Mouse (Mus musculus): ENCODE results near the gene Prpsap1. TPM values are rescaled to one million over a fixed set of nuclear protein-coding genes. Genes with fewer than 3 reads are reported as not detected.
"Not testable (repeated sequence)": the region's sequence is repeated elsewhere in the genome, so short reads cannot be mapped to it uniquely, and the experiment has no call there.

Prpsap1 gene
- polyA plus RNA-seq, 1 experiment: not detected

DNA sequence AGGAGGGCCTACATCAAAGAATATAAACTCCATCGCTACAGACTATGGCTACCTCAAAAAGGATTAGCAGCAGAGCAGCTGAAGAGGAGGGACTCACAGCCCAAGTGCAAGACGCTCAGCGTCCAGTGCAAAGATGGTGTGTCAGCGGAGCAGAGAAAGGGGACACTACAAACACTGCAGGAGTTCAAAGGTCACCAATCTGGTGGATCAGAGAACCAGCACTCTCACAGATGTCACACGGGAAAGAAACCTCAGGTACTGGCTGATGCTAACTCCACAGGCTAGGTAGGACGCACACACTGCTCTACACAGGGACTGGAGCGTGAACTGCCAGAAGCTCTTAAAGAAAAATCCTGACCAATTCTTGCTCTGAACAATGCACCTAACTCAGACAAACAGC lies 15.0 kb downstream of the Prpsap1 start:
- TF ChIP-seq POLR2A (IDR thresholded peaks at IDR 0.05; ENCODE audit: insufficient read depth, low read depth, low read length) (no peak), CTCF (IDR thresholded peaks at IDR 0.05; ENCODE audit: insufficient read depth, low read depth, low read length) (no peak)
- Histone ChIP-seq H3K4me1 (ENCODE audit: control insufficient read depth, insufficient read depth, low read length) (peaks cover 11% of the 10 kb centered on the region; the same call in 1 of the 2 replicates), H3K27ac (ENCODE audit: insufficient read depth, low read depth, low read length) (no peak overlapping the region), H3K4me3 (ENCODE audit: insufficient read depth, low read depth, low read length) (no peak overlapping the region)
- 89% methylated on average over 7 of the region's 7 CpGs for WGBS

DNA sequence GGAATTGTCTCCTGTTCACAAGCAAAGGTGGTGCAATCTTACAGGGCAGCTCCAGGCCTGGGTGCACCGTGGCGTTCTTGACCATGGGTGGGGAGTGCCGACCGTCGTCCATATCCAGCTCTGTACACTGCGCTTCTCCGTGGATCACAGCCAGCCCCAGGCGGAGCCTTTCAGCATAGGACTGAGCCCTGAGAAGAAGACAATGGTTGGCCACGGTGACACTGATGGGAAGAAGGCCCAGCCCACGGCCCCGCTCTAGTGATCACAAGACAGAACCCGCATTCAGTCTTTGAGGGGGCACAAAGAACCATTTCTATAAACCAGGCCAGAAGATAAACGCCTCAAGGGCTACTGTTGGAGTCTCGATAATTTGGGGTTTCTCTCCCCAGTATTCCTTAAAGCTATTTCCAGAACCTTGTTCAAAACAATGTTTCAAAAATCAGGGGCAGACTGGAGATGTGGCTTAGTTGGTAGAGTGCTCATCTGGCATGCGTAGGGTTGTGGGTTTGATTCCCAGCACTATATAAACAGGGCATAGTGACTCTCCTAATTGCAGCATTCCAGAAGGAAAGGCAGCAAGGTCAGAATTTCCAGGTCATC lies 16.7 kb downstream of the Prpsap1 start:
- H3K4me3 ChIP-seq (ENCODE audit: insufficient read depth, low read depth, low read length): no peak overlapping the region
- no peak for TF ChIP-seq POLR2A (IDR thresholded peaks at IDR 0.05; ENCODE audit: insufficient read depth, low read depth, low read length)
- no peak for TF ChIP-seq CTCF (IDR thresholded peaks at IDR 0.05; ENCODE audit: insufficient read depth, low read depth, low read length)
- WGBS: 56% methylated on average over 15 of the region's 15 CpGs
- peak overlapping the region; percentile 19; the same call in 1 of the 2 replicates for H3K27ac ChIP-seq (ENCODE audit: insufficient read depth, low read depth, low read length)
- peaks cover 11% of the 10 kb centered on the region; the same call in 1 of the 2 replicates for H3K4me1 ChIP-seq (ENCODE audit: control insufficient read depth, insufficient read depth, low read length)

DNA sequence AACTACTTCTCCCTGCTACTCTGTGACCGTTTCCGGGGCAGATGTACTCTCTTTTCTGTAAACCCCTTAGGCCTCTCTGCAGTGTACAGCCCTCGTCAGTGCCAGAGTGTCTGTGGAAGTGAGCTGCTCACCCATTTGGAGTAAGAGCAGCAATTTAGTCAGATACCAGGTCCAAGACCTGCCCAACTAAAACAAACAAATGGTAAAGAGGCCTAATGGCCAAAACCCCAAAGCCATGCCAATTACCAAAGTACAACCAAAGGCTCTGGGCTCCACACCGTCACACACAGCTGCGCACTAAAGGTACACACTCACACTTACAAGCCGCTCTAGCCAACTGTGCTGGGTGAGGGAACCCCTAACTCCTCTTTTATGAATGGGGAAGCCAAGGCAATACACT lies 17.3 kb downstream of the Prpsap1 start:
- H3K4me1 ChIP-seq (ENCODE audit: control insufficient read depth, insufficient read depth, low read length): peaks cover 11% of the 10 kb centered on the region; the same call in 1 of the 2 replicates
- H3K27ac ChIP-seq (ENCODE audit: insufficient read depth, low read depth, low read length): no peak overlapping the region
- WGBS: 79% methylated on average over 6 of the region's 6 CpGs
- no peak overlapping the region for H3K4me3 ChIP-seq (ENCODE audit: insufficient read depth, low read depth, low read length)
- TF ChIP-seq CTCF (IDR thresholded peaks at IDR 0.05; ENCODE audit: insufficient read depth, low read depth, low read length): no peak
- no peak for TF ChIP-seq POLR2A (IDR thresholded peaks at IDR 0.05; ENCODE audit: insufficient read depth, low read depth, low read length)

DNA sequence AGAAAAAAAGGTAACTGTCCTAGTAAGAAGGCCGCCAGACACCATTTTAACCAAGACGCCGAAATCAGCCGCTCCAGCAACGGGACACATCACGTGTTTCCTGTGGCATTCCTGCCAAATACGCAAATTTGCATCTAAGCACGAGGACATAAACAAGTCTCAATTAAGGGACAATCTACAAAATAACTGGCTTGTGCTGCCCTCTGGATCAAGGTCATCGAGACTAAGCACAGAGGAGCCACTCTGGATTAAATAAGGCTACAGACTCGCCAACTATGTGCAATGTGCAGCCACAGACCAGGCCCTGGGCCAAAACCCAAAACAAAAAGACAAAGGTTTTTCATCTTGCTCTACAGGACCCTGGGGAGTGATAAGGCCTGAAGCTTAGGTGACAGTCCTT lies 18.0 kb downstream of the Prpsap1 start:
- H3K4me3 ChIP-seq (ENCODE audit: insufficient read depth, low read depth, low read length): no peak overlapping the region
- WGBS: 60% methylated on average over 10 of the region's 10 CpGs
- peaks cover 13% of the 10 kb centered on the region for H3K4me1 ChIP-seq (ENCODE audit: control insufficient read depth, insufficient read depth, low read length)
- TF ChIP-seq POLR2A (IDR thresholded peaks at IDR 0.05; ENCODE audit: insufficient read depth, low read depth, low read length): no peak
- TF ChIP-seq CTCF (IDR thresholded peaks at IDR 0.05; ENCODE audit: insufficient read depth, low read depth, low read length): no peak
- peak overlapping the region; percentile 39 for H3K27ac ChIP-seq (ENCODE audit: insufficient read depth, low read depth, low read length)

DNA sequence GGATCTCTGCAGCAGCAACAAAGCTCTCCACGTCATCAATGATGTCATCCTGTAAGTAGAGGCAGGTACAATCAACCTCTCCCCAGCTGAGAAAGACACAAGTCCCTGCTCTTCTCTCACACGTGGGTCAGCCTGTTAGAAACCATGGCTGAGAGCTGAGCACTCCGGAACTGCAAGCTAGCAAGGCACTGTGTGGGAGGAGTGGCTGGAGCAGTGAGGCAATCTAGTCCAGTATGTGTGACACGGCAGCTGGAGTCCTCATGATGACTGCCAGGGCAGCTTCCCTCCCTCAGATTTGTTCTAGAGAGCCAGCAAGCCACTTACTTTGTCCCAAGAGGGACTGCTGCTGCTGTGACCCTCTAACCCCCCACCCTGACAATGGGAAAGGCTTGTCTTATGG lies 21.7 kb downstream of the Prpsap1 start:
- TF ChIP-seq POLR2A (IDR thresholded peaks at IDR 0.05; ENCODE audit: insufficient read depth, low read depth, low read length) (no peak), CTCF (IDR thresholded peaks at IDR 0.05; ENCODE audit: insufficient read depth, low read depth, low read length) (no peak)
- WGBS: 62% methylated on average over 4 of the region's 4 CpGs
- Histone ChIP-seq H3K4me3 (ENCODE audit: insufficient read depth, low read depth, low read length) (no peak overlapping the region), H3K27ac (ENCODE audit: insufficient read depth, low read depth, low read length) (no peak overlapping the region), H3K4me1 (ENCODE audit: control insufficient read depth, insufficient read depth, low read length) (peaks cover 17% of the 10 kb centered on the region)

DNA sequence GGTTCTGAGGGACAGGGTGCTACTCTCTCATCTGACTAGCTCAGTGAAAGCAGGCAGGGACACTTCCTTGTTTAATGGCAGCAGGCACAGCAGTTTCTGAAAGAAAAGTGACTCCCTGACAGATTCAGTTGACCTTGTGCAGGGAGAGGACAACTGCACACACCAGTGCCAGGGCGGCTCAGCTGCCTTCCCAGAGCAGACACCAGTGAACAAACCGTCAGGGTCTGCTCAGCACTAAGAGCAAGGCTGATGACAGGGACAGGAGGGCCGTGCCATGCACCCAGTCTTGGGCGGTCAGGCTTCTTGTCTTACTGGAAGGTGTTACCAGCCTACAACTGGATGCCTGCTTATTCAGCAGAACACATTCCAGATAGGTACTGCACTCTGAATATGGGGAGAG lies 23.1 kb downstream of the Prpsap1 start:
- peaks cover 17% of the 10 kb centered on the region for H3K4me1 ChIP-seq (ENCODE audit: control insufficient read depth, insufficient read depth, low read length)
- TF ChIP-seq POLR2A (IDR thresholded peaks at IDR 0.05; ENCODE audit: insufficient read depth, low read depth, low read length) (no peak), CTCF (IDR thresholded peaks at IDR 0.05; ENCODE audit: insufficient read depth, low read depth, low read length) (no peak)
- WGBS: 86% methylated on average over 4 of the region's 4 CpGs
- no peak overlapping the region for H3K4me3 ChIP-seq (ENCODE audit: insufficient read depth, low read depth, low read length)
- peak overlapping the region; percentile 42 for H3K27ac ChIP-seq (ENCODE audit: insufficient read depth, low read depth, low read length)

DNA sequence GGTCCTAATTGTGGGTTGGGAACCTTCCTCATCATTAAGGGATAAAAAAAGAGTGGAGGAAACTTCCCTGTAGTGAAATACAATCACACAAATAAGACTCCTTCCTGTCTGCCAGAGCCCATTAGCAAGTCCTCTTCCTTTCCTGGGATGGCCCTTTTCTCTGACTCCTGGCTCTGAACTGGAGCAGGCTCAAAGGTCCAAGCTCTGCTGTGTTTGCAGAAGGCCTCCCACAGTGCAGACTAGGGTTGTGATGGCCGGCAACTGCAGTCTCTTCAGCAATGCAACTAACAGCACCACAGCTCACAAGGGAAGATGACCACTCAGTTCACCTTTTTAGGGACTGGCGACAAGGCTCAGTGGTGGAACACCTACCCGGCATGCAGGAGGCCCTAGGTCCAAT lies 23.8 kb downstream of the Prpsap1 start:
- no peak for TF ChIP-seq CTCF (IDR thresholded peaks at IDR 0.05; ENCODE audit: insufficient read depth, low read depth, low read length)
- TF ChIP-seq POLR2A (IDR thresholded peaks at IDR 0.05; ENCODE audit: insufficient read depth, low read depth, low read length): no peak
- peaks cover 15% of the 10 kb centered on the region for H3K4me1 ChIP-seq (ENCODE audit: control insufficient read depth, insufficient read depth, low read length)
- 61% methylated on average over 3 of the region's 3 CpGs for WGBS
- no peak overlapping the region for H3K4me3 ChIP-seq (ENCODE audit: insufficient read depth, low read depth, low read length)
- peak overlapping the region; percentile 42 for H3K27ac ChIP-seq (ENCODE audit: insufficient read depth, low read depth, low read length)

DNA sequence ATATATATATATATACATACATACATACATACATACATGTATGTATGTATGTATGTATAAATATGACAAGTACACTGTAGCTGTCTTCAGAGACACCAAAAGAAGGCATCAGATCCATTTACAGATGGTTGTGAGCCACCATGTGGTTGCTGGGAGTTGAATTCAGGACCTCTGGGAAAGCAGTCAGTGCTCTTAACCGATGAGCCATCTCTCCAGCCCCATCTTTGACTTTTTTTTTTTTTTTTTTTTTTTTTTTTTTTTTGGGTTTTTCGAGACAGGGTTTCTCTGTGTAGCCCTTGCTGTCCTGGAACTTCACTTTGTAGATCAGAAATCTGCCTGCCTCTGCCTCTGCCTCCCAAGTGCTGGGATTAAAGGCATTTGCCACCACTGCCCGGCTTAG lies 25.7 kb downstream of the Prpsap1 start:
- WGBS: 85% methylated on average over 3 of the region's 3 CpGs
- H3K4me1 ChIP-seq (ENCODE audit: control insufficient read depth, insufficient read depth, low read length): peaks cover 16% of the 10 kb centered on the region
- H3K27ac ChIP-seq (ENCODE audit: insufficient read depth, low read depth, low read length); H3K4me3 ChIP-seq (ENCODE audit: insufficient read depth, low read depth, low read length): not testable (repeated sequence)

DNA sequence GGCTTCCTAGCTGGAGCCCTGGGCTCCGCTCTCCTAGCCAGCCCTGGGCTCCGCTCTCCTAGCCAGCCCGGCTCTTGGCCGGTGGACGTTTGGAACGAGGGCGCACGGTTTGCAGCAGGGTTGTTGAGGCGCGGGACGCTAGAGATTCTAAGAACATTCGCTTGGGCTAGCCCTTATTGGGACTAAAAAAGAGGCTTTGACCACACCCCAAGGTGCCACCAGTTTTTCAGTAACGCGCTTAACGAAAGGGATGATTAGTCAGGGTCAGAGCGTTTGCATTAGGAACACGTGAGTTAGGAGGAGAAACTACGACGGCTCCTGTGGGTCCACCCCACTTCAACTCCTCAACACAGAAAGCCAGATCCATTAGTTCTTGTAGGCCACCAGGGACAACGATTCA lies 27.9 kb downstream of the Prpsap1 start, which contains the start of gene Qrich2:
Gene Qrich2 (minus strand): TSS at position 101 of the 400 bp plus-strand sequence.
- Histone ChIP-seq H3K4me3 (ENCODE audit: insufficient read depth, low read depth, low read length) (no peak within 1 kb of the TSS), H3K4me1 (ENCODE audit: control insufficient read depth, insufficient read depth, low read length) (peaks cover 21% of the 10 kb centered on the region), H3K27ac (ENCODE audit: insufficient read depth, low read depth, low read length) (no peak within 1 kb of the TSS)
- TF ChIP-seq POLR2A (IDR thresholded peaks at IDR 0.05; ENCODE audit: insufficient read depth, low read depth, low read length) (no peak), CTCF (IDR thresholded peaks at IDR 0.05; ENCODE audit: insufficient read depth, low read depth, low read length) (no peak)
- WGBS: 66% methylated on average over 20 of the region's 20 CpGs

DNA sequence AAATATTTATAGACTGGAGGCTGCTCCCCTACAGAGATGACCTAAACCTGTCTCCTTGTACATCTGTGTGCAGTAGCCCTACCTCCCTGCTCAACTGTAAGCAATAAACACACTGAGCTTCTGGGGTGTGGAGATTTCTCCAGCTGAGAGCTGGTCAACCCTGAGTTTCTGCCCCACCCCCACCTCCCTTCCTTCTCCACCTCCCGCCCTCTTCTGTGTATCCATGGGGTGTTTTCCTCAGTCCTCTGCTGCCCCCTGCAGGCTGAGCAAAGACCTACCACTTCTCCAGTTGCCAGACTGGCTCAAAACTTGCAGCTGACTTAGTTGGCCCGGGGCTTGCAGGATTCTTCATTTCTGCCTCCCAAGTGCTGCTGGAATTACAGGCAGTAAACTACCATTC lies 30.2 kb downstream of the Prpsap1 start:
- peaks cover 8% of the 10 kb centered on the region for H3K4me1 ChIP-seq (ENCODE audit: control insufficient read depth, insufficient read depth, low read length)
- H3K27ac ChIP-seq (ENCODE audit: insufficient read depth, low read depth, low read length): no peak overlapping the region
- WGBS: 0% methylated on average over 2 of the region's 2 CpGs
- H3K4me3 ChIP-seq (ENCODE audit: insufficient read depth, low read depth, low read length): no peak overlapping the region
- TF ChIP-seq POLR2A (IDR thresholded peaks at IDR 0.05; ENCODE audit: insufficient read depth, low read depth, low read length) (no peak), CTCF (IDR thresholded peaks at IDR 0.05; ENCODE audit: insufficient read depth, low read depth, low read length) (peak; percentile 76)
